Mouse (Mus musculus) CH12.LX (cell line): ENCODE data around the gene Csk. TPM values are rescaled to one million over a fixed set of nuclear protein-coding genes. Genes with fewer than 3 reads are reported as not detected.

Experiments
- DNase-seq: peaks from one replicate; pipeline ENCODE4 v3.0.0-alpha.2; 2013; ENCODE audit errors: extremely low read depth
- H3K27ac ChIP-seq: 2 replicates; pipeline ENCODE4 v1.5.1; 2012; ENCODE audit warnings: low read depth, mild to moderate bottlenecking, control low read depth, moderate library complexity; ENCODE audit not compliant: insufficient read depth
- H3K27me3 ChIP-seq: replicated peaks from 2 replicates; pipeline ENCODE3; 2012; ENCODE audit warnings: inconsistent platforms
- H3K36me3 ChIP-seq, 2 experiments: replicated peaks in 1 of 2; 2 replicates each; pipeline versions ENCODE3 to v1.6.1; 2012; ENCODE audit warnings: inconsistent platforms in 1 of 2, low read length in 1 of 2, mild to moderate bottlenecking in 1 of 2, mixed read lengths in 1 of 2, moderate library complexity in 1 of 2; ENCODE audit not compliant: control insufficient read depth in 1 of 2, insufficient read depth in 1 of 2
- H3K4me1 ChIP-seq, 2 experiments: 2 replicates each; pipeline ENCODE4 v1.6.1; 2012; ENCODE audit warnings: inconsistent platforms in 1 of 2, moderate library complexity in 1 of 2; ENCODE audit not compliant: insufficient read depth in 2 of 2, control insufficient read depth in 1 of 2
- H3K4me2 ChIP-seq: 2 replicates; pipeline ENCODE4 v1.6.1; 2012; ENCODE audit warnings: low read depth, mild to moderate bottlenecking, control low read depth; ENCODE audit not compliant: poor library complexity, insufficient read depth, severe bottlenecking
- H3K4me3 ChIP-seq, 3 experiments: fragments of 150-350 bp in 1 of 3; sonication (generic) in 1 of 3; replicated peaks in 1 of 3; 2 replicates each; pipeline versions ENCODE3 to v1.5.1; 2011 to 2012; ENCODE audit warnings: low read depth in 2 of 3, low read length in 2 of 3, mild to moderate bottlenecking in 2 of 3, moderate library complexity in 2 of 3, control low read depth in 1 of 3, improper control_type of control experiment in 1 of 3, inconsistent platforms in 1 of 3, mixed read lengths in 1 of 3; ENCODE audit not compliant: poor library complexity in 1 of 3
- H3K79me2 ChIP-seq: replicated peaks from 2 replicates; pipeline ENCODE4 v1.6.1; 2012; ENCODE audit warnings: mild to moderate bottlenecking, moderate library complexity; ENCODE audit not compliant: control insufficient read depth, poor library complexity, insufficient read depth, severe bottlenecking; ENCODE audit errors: extremely low read depth
- H3K9ac ChIP-seq: 2 replicates; pipeline ENCODE4 v1.6.1; 2012; ENCODE audit warnings: low read depth, mild to moderate bottlenecking, control low read depth, moderate library complexity; ENCODE audit not compliant: insufficient read depth
- H3K9me3 ChIP-seq: replicated peaks from 2 replicates; pipeline ENCODE3; 2012; ENCODE audit warnings: low read length, inconsistent platforms, mixed read lengths
- CTCF ChIP-seq, 2 experiments: IDR thresholded peaks in 1 of 2; conservative IDR thresholded peaks in 1 of 2; 2 replicates each; pipeline ENCODE4 v1.5.1; 2011 to 2012; ENCODE audit warnings: low read depth in 2 of 2, low read length in 2 of 2, improper control_type of control experiment in 1 of 2, inconsistent platforms in 1 of 2, mild to moderate bottlenecking in 1 of 2, moderate library complexity in 1 of 2
- EP300 ChIP-seq: IDR thresholded peaks from 2 replicates; pipeline ENCODE4 v1.6.1; 2011; ENCODE audit warnings: low read length, improper control_type of control experiment
- IRF4 ChIP-seq: IDR thresholded peaks from 2 replicates; pipeline ENCODE4 v1.6.1; 2014; ENCODE audit warnings: low read depth, mild to moderate bottlenecking, inconsistent platforms, low read length, improper control_type of control experiment
- JUND ChIP-seq: conservative IDR thresholded peaks from 2 replicates; pipeline ENCODE4 v1.6.1; 2011; ENCODE audit warnings: low read depth, low read length, improper control_type of control experiment
- KAT2A ChIP-seq: IDR thresholded peaks from 2 replicates; pipeline ENCODE4 v1.6.1; 2012; ENCODE audit warnings: low read length, improper control_type of control experiment, inconsistent platforms; ENCODE audit not compliant: insufficient replicate concordance
- MXI1 ChIP-seq: IDR thresholded peaks from 2 replicates; pipeline ENCODE4 v1.6.1; 2011; ENCODE audit warnings: mild to moderate bottlenecking, low read depth, low read length, improper control_type of control experiment
- NELFE ChIP-seq: IDR thresholded peaks from 2 replicates; pipeline ENCODE4 v1.6.1; 2011; ENCODE audit warnings: low read depth, low read length, improper control_type of control experiment
- POLR2A ChIP-seq: IDR thresholded peaks from 2 replicates; pipeline ENCODE4 v1.6.1; 2011; ENCODE audit warnings: low read depth, mild to moderate bottlenecking, improper control_type of control experiment, low read length
- RCOR1 ChIP-seq: conservative IDR thresholded peaks from 2 replicates; pipeline ENCODE4 v1.6.1; 2012; ENCODE audit warnings: low read depth, mild to moderate bottlenecking, inconsistent platforms, low read length, improper control_type of control experiment
- SMC3 ChIP-seq: IDR thresholded peaks from 2 replicates; pipeline ENCODE4 v1.6.1; 2011; ENCODE audit warnings: low read depth, low read length, improper control_type of control experiment
- UBTF ChIP-seq: IDR thresholded peaks from 2 replicates; pipeline ENCODE4 v1.6.1; 2012; ENCODE audit warnings: low read depth, mild to moderate bottlenecking, inconsistent platforms, low read length, improper control_type of control experiment, moderate library complexity
- USF1 ChIP-seq: IDR thresholded peaks from 2 replicates; pipeline ENCODE4 v1.6.1; 2014; ENCODE audit warnings: low read depth, mild to moderate bottlenecking, inconsistent platforms, low read length, improper control_type of control experiment
- ZMIZ1 ChIP-seq: IDR thresholded peaks from 2 replicates; pipeline ENCODE4 v1.6.1; 2012; ENCODE audit warnings: low read depth, mild to moderate bottlenecking, inconsistent platforms, low read length, improper control_type of control experiment
- dilution Hi-C: fragments of 300-500 bp; cut with MboI; formaldehyde crosslinking; loops from 2 replicates; pipeline ENCODE4 v1.14.3; 2020; ENCODE audit warnings: low sequenced_read_pairs; ENCODE audit not compliant: extremely low pct_unique_long_range_greater_than_20kb, extremely low pct_ligation_motif_present
- in situ Hi-C: fragments of 300-500 bp; cut with MboI; formaldehyde crosslinking; loops from 3 replicates; pipeline ENCODE4 v1.14.3; 2019; ENCODE audit warnings: low sequenced_read_pairs, low pct_ligation_motif_present, low pct_unique_long_range_greater_than_20kb, mixed read lengths
- polyA plus RNA-seq: library from polyadenylated mRNA; unstranded; fragments of >175 nt; gene quantifications from 2 replicates; pipeline ENCODE4 v1.2.1, GENCODE M21; 2012; ENCODE audit warnings: low read depth; ENCODE audit not compliant: insufficient read length
- total RNA-seq, 2 experiments: library from RNA; depleted of rRNA; stranded (reverse); fragments of 300-350 nt in 1 of 2; fragments of >200 nt in 1 of 2; gene quantifications; 2 replicates each; pipeline ENCODE4 v1.2.3; 2012 to 2014

The Csk gene
- total and polyA plus RNA-seq, 3 experiments: 111 to 153 (median 111) TPM

- no peak overlapping the region for H3K4me2 ChIP-seq
- dilution Hi-C loops: no loop called here
Observed at GRCm38 (mm10) chr9:57696380-57697285, 43.2 kb upstream of the Csk start.

GRCm38 (mm10) chr9:57694108-57694507 is 40.7 kb upstream of the Csk start:
- Histone ChIP-seq H3K27ac (no peak overlapping the region), H3K79me2 (no peaks in the 10 kb centered on the region), H3K4me3 (no peak overlapping the region), H3K4me2 (no peak overlapping the region), H3K27me3 (peaks cover 51% of the 10 kb centered on the region), H3K36me3 (no peaks in the 10 kb centered on the region), H3K9ac (no peak overlapping the region)
- dilution Hi-C loops: no loop called here
- DNase-seq: no peak
- no peak for TF ChIP-seq MXI1
- no peak for TF ChIP-seq UBTF
- no peak for TF ChIP-seq IRF4
- no peak for TF ChIP-seq EP300
- TF ChIP-seq CTCF (conservative IDR thresholded peaks at IDR 0.05 in 1 of 2, IDR thresholded peaks at IDR 0.05 in 1 of 2; ENCODE audit: low read depth in 2 of 2, low read length in 2 of 2): no peak
- no peak for TF ChIP-seq RCOR1
- TF ChIP-seq SMC3: no peak
- TF ChIP-seq ZMIZ1: no peak
- no peak for TF ChIP-seq JUND
- no peak for TF ChIP-seq POLR2A
- TF ChIP-seq, all 38 proteins: peak for 0
- 0 out of 4 replicates have a peak, but pooled peaks cover 0 to 2% of the 10 kb centered on the region in 2 experiments for H3K4me1 ChIP-seq
- no peaks in the 10 kb centered on the region for H3K9me3 ChIP-seq
- in situ Hi-C loops: no loop called here

More at GRCm38 (mm10) chr9:57696380-57697285, 43.2 kb upstream of the Csk start:
- in situ Hi-C loops: no loop called here
- Histone ChIP-seq H3K4me1 (0 out of 4 replicates have a peak, but pooled peaks cover 0 to 2% of the 10 kb centered on the region in 2 experiments), H3K36me3 (no peaks in the 10 kb centered on the region), H3K4me3 (no peak overlapping the region), H3K79me2 (no peaks in the 10 kb centered on the region), H3K27ac (no peak overlapping the region), H3K9me3 (no peaks in the 10 kb centered on the region), H3K27me3 (peaks cover 59% of the 10 kb centered on the region), H3K9ac (no peak overlapping the region)
- no peak for TF ChIP-seq EP300
- TF ChIP-seq NELFE: no peak
- TF ChIP-seq RCOR1: no peak
- TF ChIP-seq USF1: no peak
- no peak for TF ChIP-seq JUND
- no peak for TF ChIP-seq KAT2A
- no peak for DNase-seq
